Mouse (Mus musculus): Measurements from ENCODE around the gene Gpr12. TPM values are rescaled to one million over a fixed set of nuclear protein-coding genes. Genes with fewer than 3 reads are reported as not detected.
"Not testable (repeated sequence)": the region's sequence is repeated elsewhere in the genome, so short reads cannot be mapped to it uniquely, and the experiment has no call there.

Gpr12 gene
- total RNA-seq (2017), result not detected in 2 replicates

GRCm38 (mm10) chr5:146584478-146585306 is at the start of gene Gpr12:
TSS of gene Gpr12 (minus strand) at chr5:146585239.
- ATAC-seq (ENCODE audit: extremely low read depth, insufficient number of reproducible peaks, low FRiP score, poor library complexity, severe bottlenecking), result no peak

- ATAC-seq (ENCODE audit: extremely low read depth, insufficient number of reproducible peaks, low FRiP score, poor library complexity, severe bottlenecking), result no peak
Observed at GRCm38 (mm10) chr5:146631602-146632001, 46.6 kb upstream of the Gpr12 start.

- no peak for ATAC-seq (ENCODE audit: extremely low read depth, insufficient number of reproducible peaks, low FRiP score, poor library complexity, severe bottlenecking)
Observed at GRCm38 (mm10) chr5:146630961-146631360, 45.9 kb upstream of the Gpr12 start.

GRCm38 (mm10) chr5:146629636-146630035 is 44.6 kb upstream of the Gpr12 start:
- ATAC-seq (ENCODE audit: extremely low read depth, insufficient number of reproducible peaks, low FRiP score, poor library complexity, severe bottlenecking), result no peak

DNA sequence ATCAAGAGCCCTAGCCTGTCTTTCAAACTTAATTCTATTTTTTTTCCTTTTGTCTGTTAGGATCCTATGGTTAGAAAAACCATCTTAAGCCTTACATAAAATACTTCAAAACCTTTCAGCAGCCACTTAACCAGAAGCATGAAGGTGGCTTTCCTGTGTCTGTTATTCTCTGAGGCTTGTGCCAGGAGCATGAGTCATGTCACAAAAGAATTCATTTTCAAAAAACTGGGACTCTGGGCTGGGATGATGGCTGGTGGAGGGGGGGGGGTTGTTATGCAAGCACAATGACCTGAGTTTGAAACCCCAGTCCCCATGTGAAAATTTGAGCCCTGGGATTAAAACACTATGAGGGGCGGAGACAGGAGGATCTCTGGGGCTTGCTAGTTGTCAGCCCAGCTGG is 43.8 kb upstream of the Gpr12 start:
- no peak for ATAC-seq (ENCODE audit: extremely low read depth, insufficient number of reproducible peaks, low FRiP score, poor library complexity, severe bottlenecking)

DNA sequence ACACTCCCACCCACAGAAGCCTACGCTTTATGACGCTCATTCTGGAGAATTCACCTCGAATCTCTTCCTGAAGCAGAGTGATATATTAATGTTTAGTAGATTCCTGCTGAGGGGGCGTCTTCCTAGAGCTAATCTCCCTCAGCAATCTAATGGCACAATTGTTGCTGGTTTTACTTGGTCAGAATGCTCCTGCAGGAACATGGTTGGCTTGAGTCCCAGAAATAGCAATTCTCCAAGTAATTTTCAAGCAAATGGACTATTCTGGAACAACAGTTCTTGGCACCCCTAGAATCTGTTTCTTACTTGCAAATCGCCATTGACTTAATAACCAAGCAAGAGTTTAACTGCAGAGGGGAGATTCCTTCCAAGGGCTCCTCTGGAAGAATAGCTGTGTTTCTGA is 42.9 kb upstream of the Gpr12 start:
- ATAC-seq (ENCODE audit: extremely low read depth, insufficient number of reproducible peaks, low FRiP score, poor library complexity, severe bottlenecking), result no peak

GRCm38 (mm10) chr5:146625635-146626311 is 40.7 kb upstream of the Gpr12 start:
- no peak for ATAC-seq (ENCODE audit: extremely low read depth, insufficient number of reproducible peaks, low FRiP score, poor library complexity, severe bottlenecking)

- no peak for ATAC-seq (ENCODE audit: extremely low read depth, insufficient number of reproducible peaks, low FRiP score, poor library complexity, severe bottlenecking)
Observed at GRCm38 (mm10) chr5:146611830-146612229, 26.8 kb upstream of the Gpr12 start.

- ATAC-seq (ENCODE audit: extremely low read depth, insufficient number of reproducible peaks, low FRiP score, poor library complexity, severe bottlenecking), result no peak
Observed at GRCm38 (mm10) chr5:146611009-146611408, 26.0 kb upstream of the Gpr12 start.

- ATAC-seq (ENCODE audit: extremely low read depth, insufficient number of reproducible peaks, low FRiP score, poor library complexity, severe bottlenecking), result no peak
Observed at GRCm38 (mm10) chr5:146609646-146610045, 24.6 kb upstream of the Gpr12 start.

- ATAC-seq (ENCODE audit: extremely low read depth, insufficient number of reproducible peaks, low FRiP score, poor library complexity, severe bottlenecking), result no peak
Observed at GRCm38 (mm10) chr5:146607816-146608215, 22.8 kb upstream of the Gpr12 start.

DNA sequence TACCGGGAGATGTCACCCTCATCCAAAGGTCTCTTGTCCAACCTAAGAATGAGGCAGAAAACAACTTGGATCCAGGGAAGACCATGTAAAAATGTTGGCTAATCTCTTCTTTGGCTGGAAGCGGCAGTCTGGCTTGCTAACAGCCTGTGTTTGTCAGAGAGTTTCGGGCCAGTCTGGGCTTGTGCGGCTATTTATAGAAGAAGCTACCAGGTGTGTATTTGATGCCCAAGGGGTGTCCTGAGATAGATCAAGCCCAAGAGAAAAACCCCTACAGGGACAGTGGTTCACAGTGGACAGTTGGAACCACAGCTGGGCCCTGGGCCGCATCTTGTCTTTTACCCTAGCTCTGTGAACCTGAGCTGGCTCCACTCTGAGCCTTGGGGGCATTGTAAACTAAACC is 21.9 kb upstream of the Gpr12 start:
- no peak for ATAC-seq (ENCODE audit: extremely low read depth, insufficient number of reproducible peaks, low FRiP score, poor library complexity, severe bottlenecking)

- ATAC-seq (ENCODE audit: extremely low read depth, insufficient number of reproducible peaks, low FRiP score, poor library complexity, severe bottlenecking), result no peak
Observed at GRCm38 (mm10) chr5:146606221-146606620, 21.2 kb upstream of the Gpr12 start.

DNA sequence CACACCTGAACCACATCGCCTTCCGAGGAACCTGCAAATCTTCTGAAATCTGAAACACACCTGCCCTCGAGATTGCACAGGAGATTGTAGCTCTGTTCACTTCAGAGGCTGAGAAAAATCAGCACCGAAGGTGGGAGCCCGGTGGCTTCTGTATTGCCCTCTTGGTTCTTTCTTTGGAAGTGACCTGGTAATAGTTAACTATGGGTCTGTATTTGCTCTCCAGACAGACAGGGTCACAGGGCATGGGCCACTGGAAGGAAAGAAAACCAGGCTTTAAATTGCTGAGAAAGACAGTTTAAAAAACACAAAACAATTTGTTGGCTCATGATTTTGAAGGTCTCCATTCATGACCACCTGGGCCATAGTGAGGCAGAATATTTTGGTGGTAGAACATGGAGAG is 14.9 kb upstream of the Gpr12 start:
- ATAC-seq (ENCODE audit: extremely low read depth, insufficient number of reproducible peaks, low FRiP score, poor library complexity, severe bottlenecking), result no peak

DNA sequence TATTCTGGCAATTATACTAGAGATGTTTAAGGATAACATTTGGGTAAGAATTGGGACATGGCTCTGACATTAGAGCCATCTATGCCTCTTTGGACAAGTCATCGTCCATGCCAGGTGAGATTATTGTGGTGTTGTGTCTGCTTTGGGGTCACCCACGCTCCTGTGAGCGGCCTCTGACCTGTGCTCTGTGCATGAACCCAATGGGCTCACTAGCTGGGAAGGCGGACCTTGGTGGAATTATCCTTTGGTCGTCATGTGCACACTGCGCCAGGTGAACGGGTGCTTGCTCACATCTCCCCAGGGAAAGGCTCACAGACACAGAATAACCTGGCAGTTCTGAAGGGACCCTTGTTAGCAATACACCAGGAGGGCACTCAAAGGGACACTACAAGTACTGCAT is 14.2 kb upstream of the Gpr12 start:
- ATAC-seq (ENCODE audit: extremely low read depth, insufficient number of reproducible peaks, low FRiP score, poor library complexity, severe bottlenecking), result not testable (repeated sequence)

- ATAC-seq (ENCODE audit: extremely low read depth, insufficient number of reproducible peaks, low FRiP score, poor library complexity, severe bottlenecking), result no peak
Observed at GRCm38 (mm10) chr5:146598215-146599119, 13.4 kb upstream of the Gpr12 start.

DNA sequence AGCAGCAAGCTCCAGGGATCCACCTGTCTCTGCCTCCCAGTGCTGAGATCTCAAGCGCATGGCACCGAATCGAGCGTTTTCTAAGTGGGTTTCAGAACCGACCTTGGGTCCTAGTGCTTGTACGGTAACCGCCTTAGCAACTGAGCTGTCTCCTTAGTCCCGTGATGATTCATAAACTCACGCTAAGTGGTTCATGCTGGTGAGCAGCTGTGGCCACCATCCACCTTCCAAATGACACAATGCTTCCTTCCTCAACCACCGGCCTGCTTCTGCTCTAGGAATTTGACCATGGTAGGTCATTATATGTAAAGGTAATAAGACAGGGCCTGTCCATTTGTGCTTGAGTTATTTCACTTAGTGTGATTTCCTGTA is 12.4 kb upstream of the Gpr12 start:
- no peak for ATAC-seq (ENCODE audit: extremely low read depth, insufficient number of reproducible peaks, low FRiP score, poor library complexity, severe bottlenecking)

DNA sequence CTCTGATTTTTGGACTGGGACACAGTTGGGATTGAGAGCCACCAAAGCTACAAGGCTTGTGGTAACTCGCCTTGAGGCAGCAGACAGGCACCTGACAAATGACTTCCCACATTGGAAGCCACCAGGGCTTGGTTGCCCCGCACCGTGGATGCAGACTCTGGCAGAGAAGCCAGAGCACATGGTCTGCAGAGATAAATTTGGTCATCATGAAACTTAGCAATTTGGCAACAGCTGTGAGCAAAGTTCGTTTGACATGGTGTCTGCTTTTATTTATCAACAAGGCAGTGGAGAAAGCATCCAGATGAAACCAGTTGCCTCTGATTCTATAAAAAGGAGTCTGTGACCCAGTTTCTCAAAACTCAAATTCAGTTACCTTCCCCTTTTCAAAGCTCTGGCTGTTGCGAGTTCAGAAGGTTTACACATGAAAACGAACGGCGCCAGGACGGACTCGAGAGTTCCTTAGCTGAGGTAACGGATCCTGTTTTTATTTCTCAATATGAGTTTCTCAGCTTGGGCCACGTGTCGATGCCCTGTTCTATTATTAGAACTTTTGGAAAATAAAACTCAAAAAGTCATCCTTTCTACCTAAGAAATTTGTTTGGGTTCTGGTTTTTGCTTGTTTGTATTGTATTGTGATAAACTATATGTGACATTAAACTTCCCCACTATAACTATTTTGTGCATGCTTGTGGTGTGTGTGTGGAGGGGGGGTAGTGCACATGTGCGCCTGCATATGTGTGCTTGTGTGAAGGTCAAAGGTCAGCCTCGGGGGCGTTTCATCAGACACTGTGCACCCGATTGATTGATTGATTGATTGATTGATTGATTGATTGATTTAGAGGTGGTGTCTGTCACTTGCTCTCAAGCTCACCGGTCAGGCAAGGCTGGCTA is 11.8 kb upstream of the Gpr12 start:
- ATAC-seq (ENCODE audit: extremely low read depth, insufficient number of reproducible peaks, low FRiP score, poor library complexity, severe bottlenecking), result no peak

- ATAC-seq (ENCODE audit: extremely low read depth, insufficient number of reproducible peaks, low FRiP score, poor library complexity, severe bottlenecking), result no peak
Observed at GRCm38 (mm10) chr5:146592580-146592979, 7.5 kb upstream of the Gpr12 start.
